Mouse (Mus musculus) thymus, adult 2 months (tissue): Measurements from ENCODE around the gene Nod2.

Source experiments
- CTCF ChIP-seq: fragments of 200-500 bp; IDR thresholded peaks from 2 replicates; pipeline ENCODE4 v1.5.1; 2012; ENCODE audit warnings: mild to moderate bottlenecking, control low read depth, low read length, moderate library complexity, borderline replicate concordance; ENCODE audit not compliant: control insufficient read depth, poor library complexity, insufficient read depth; ENCODE audit errors: extremely low read depth
- POLR2A ChIP-seq: fragments of 200-500 bp; IDR thresholded peaks from 2 replicates; pipeline ENCODE4 v1.6.1; 2012; ENCODE audit warnings: mild to moderate bottlenecking, low read length, control low read depth, moderate library complexity; ENCODE audit not compliant: control insufficient read depth, poor library complexity, insufficient read depth; ENCODE audit errors: extremely low read depth

GRCm38 (mm10) chr8:88696721-88697641, 49.9 kb downstream of the Nod2 start, which contains the start of gene Cyld:
- peak; percentile 83 for TF ChIP-seq POLR2A
- TF ChIP-seq CTCF, result peak; percentile 35; the same call in 1 of the 2 replicates
